Mouse (Mus musculus): Measurements from ENCODE around the gene Aph1a.

- TF ChIP-seq POLR2A (IDR thresholded peaks at IDR 0.05; ENCODE audit: low read depth, low read length), result no peak
- no peak for TF ChIP-seq CTCF (IDR thresholded peaks at IDR 0.05; ENCODE audit: extremely low read depth, insufficient read depth, insufficient read length, insufficient replicate concordance)
These were observed 28.7 kb upstream of the Aph1a start for GRCm38 (mm10) chr3:95865050-95865449.
